Mouse (Mus musculus): ENCODE data around the gene Abcb11. TPM values are rescaled to one million over a fixed set of nuclear protein-coding genes. Genes with fewer than 3 reads are reported as not detected.

Gene Abcb11
- polyA plus RNA-seq, 2 experiments from 2014 or later, result 0.43 TPM; not detected in 1

Other genes starting within 250 kb of the Abcb11 start
- gene Nostrin, start 206.8 kb downstream of the Abcb11 start, polyA plus RNA-seq (2017; shearing (Covaris generic)), result under 1 TPM in 1 of 2 experiments, not detected in 1; 0.55 TPM
- 10 to 100 TPM in 1 of 2 experiments, 1 to 10 TPM in 1; 6.1 to 17.0 TPM for gene Spc25, start 136.4 kb downstream of the Abcb11 start, polyA plus RNA-seq (2017; shearing (Covaris generic))
- gene G6pc2, start 131.5 kb downstream of the Abcb11 start, polyA plus RNA-seq (2017; shearing (Covaris generic)), result under 1 TPM in 1 of 2 experiments, not detected in 1; 0.24 TPM
- not detected for gene Dhrs9, start 37.8 kb upstream of the Abcb11 start, polyA plus RNA-seq (2017; shearing (Covaris generic))
- gene Lrp2, start 243.4 kb upstream of the Abcb11 start, polyA plus RNA-seq (2017; shearing (Covaris generic)), result under 1 TPM in 1 of 2 experiments, not detected in 1; 0.01 TPM